Mouse (Mus musculus): ENCODE measurements around the gene Zfp276. TPM values are rescaled to one million over a fixed set of nuclear protein-coding genes. Genes with fewer than 3 reads are reported as not detected.

The Zfp276 gene
- polyA plus RNA-seq, 2 experiments = 19.9 to 44.2 TPM

DNA sequence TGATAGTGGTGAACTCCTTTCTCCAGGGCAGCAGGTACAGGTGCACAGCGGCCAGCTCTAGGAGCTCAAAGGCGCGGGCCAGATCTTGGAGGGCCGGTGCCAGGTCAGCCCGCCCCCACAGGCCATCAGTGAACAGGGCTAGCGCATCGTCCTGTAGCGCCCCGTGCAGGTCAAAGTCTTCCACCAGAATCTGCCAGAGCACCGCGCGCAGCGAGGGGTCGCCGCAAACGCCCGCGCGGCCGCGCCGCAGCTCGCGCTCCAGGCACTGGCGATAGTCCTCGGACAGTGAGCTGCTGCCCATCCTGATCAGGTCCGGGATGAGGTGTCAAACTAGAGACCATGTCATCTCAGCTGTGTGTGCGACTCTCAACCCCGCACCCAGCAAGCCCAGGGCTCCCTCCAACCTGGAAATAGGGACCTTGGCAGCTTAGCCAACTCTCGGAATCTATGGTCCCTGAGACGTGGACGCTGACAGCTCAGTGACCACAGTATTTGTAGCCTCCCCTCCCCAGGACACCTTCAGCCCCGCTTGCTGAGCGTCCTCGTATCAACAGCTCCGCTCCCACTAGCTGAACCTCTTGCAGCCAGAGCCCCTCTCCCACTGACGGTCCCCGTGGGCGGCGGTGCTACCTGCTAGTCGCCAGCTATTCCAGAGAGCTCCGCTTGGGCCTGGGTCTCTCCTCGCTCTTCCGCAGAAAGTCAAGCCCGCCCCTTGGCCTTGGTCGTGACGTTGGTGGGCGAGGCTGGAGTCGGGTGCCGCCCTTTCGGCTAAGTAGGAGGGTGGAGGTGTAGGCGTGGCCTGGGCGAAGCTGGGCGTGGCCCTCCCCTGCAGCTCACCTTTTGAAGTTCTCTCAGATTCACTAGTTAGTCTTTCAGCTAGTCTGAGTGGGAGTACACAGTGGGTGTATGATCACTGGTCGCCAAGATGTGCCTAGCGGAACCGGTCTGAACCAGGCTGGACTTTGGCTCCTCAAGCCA, 18.2 kb upstream of the Zfp276 start, which contains the start of gene Spata2l:
Gene Spata2l, minus strand, starts transcription at position 714 of the 978 bp plus-strand sequence.
- H3K4me3 ChIP-seq (replicated peaks; ENCODE audit: low read length) = peak within 1 kb of the TSS; percentile 40
- ATAC-seq (ENCODE audit: low FRiP score, low read depth) (peak; percentile 90), DNase-seq (ENCODE audit: low spot score) (peak; percentile 85)
- H3K9ac ChIP-seq (ENCODE audit: low read depth, low read length, severe bottlenecking) = peak within 1 kb of the TSS; percentile 28
- TF ChIP-seq POLR2A (IDR thresholded peaks at IDR 0.05; ENCODE audit: borderline replicate concordance, extremely low read depth, insufficient read depth, insufficient read length) = no peak
- H3K4me1 ChIP-seq (ENCODE audit: control insufficient read depth, insufficient read depth, low read length) = 0 out of 2 replicates have a peak, but pooled peaks cover 8% of the 10 kb centered on the region
- no peaks in the 10 kb centered on the region for H3K9me3 ChIP-seq (ENCODE audit: control insufficient read depth, low read length)
- H3K27me3 ChIP-seq (ENCODE audit: control insufficient read depth, insufficient read depth, low read length) = peaks cover 16% of the 10 kb centered on the region
- H3K27ac ChIP-seq (replicated peaks; ENCODE audit: low read depth, low read length) = no peak within 1 kb of the TSS
- H3K36me3 ChIP-seq (ENCODE audit: control insufficient read depth, insufficient read depth, low read length) = no peaks in the 10 kb centered on the region
- H3K4me2 ChIP-seq (replicated peaks; ENCODE audit: low read depth, low read length, severe bottlenecking) = peak within 1 kb of the TSS; percentile 63
- WGBS = 2% methylated on average over 54 of the region's 57 CpGs

DNA sequence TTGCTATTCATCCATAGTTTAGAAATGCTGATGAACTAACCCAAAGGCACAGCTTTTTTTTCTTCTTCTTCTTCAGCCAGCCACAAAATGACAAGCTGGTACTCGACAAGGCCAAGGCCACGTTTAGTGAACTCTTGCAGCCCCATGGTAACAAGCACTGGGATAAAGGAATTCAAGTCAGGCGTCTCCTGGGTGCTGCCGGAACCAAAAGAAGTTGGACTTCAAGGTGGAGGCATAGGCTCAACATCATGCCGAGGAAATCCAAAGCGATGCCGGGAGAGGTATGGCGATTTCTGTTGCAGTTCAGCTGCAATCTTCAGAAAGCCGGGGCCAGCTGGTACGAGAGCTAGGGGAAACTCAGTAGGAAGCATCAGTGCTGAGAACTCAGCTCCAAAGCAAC, 14.6 kb upstream of the Zfp276 start:
- Histone ChIP-seq H3K27me3 (ENCODE audit: control insufficient read depth, insufficient read depth, low read length) (peaks cover 16% of the 10 kb centered on the region), H3K27ac (replicated peaks; ENCODE audit: low read depth, low read length) (no peak overlapping the region), H3K9me3 (ENCODE audit: control insufficient read depth, low read length) (no peaks in the 10 kb centered on the region), H3K36me3 (ENCODE audit: control insufficient read depth, insufficient read depth, low read length) (peaks cover 27% of the 10 kb centered on the region), H3K4me1 (ENCODE audit: control insufficient read depth, insufficient read depth, low read length) (0 out of 2 replicates have a peak, but pooled peaks cover 8% of the 10 kb centered on the region), H3K4me2 (replicated peaks; ENCODE audit: low read depth, low read length, severe bottlenecking) (no peak overlapping the region), H3K9ac (ENCODE audit: low read depth, low read length, severe bottlenecking) (no peak overlapping the region), H3K4me3 (replicated peaks; ENCODE audit: low read length) (no peak overlapping the region)
- WGBS = 88% methylated on average over 10 of the region's 10 CpGs
- ATAC-seq (ENCODE audit: low FRiP score, low read depth) (no peak), DNase-seq (ENCODE audit: low spot score) (no peak)
- TF ChIP-seq POLR2A (IDR thresholded peaks at IDR 0.05; ENCODE audit: borderline replicate concordance, extremely low read depth, insufficient read depth, insufficient read length) = no peak

DNA sequence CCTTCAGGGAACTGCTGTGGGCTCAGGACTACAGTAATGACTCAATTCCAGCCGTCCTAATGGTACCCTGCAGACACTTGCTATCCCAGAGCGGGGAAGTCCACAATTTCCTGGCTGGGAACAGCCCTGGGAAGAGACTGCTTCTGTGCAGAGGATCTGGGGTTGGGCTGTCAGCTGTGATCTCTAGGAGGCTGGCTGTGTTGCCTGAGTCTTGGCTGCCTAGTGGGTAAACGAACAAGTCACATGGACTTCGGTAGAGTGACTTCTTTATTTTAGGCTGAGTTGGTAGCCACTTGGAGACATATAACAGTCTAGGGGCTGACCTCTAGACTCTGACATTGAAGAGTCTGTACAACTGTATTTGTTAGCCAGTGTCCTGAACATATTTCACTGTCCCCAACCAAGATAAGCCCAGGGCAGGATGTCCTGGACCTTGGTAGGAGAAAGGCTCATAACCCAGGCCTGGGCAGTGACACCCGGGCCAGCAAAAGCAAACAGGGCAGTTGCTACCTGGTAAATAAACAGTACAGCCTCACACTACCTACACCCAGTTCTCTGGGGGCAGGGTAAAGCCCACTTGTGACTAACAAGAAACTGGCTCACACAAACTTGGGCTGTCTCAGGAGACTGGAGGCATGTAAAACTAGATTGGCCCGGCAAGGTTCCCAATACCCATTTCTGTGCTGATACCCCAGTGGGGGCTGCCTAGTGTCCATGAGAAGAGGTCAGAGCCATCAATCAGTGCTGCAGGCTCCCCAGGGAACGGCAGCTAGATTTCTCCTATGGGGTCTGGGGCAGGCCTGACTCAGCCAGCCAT, 11.7 kb upstream of the Zfp276 start:
- no peak for TF ChIP-seq POLR2A (IDR thresholded peaks at IDR 0.05; ENCODE audit: borderline replicate concordance, extremely low read depth, insufficient read depth, insufficient read length)
- no peaks in the 10 kb centered on the region for H3K4me1 ChIP-seq (ENCODE audit: control insufficient read depth, insufficient read depth, low read length)
- H3K4me2 ChIP-seq (replicated peaks; ENCODE audit: low read depth, low read length, severe bottlenecking) = no peak overlapping the region
- H3K27ac ChIP-seq (replicated peaks; ENCODE audit: low read depth, low read length) = no peak overlapping the region
- no peaks in the 10 kb centered on the region for H3K9me3 ChIP-seq (ENCODE audit: control insufficient read depth, low read length)
- no peak for DNase-seq (ENCODE audit: low spot score)
- H3K36me3 ChIP-seq (ENCODE audit: control insufficient read depth, insufficient read depth, low read length) = peaks cover 54% of the 10 kb centered on the region
- H3K9ac ChIP-seq (ENCODE audit: low read depth, low read length, severe bottlenecking) = no peak overlapping the region
- H3K4me3 ChIP-seq (replicated peaks; ENCODE audit: low read length) = no peak overlapping the region
- 89% methylated on average over 7 of the region's 7 CpGs for WGBS
- ATAC-seq (ENCODE audit: low FRiP score, low read depth) = no peak
- no peaks in the 10 kb centered on the region for H3K27me3 ChIP-seq (ENCODE audit: control insufficient read depth, insufficient read depth, low read length)

DNA sequence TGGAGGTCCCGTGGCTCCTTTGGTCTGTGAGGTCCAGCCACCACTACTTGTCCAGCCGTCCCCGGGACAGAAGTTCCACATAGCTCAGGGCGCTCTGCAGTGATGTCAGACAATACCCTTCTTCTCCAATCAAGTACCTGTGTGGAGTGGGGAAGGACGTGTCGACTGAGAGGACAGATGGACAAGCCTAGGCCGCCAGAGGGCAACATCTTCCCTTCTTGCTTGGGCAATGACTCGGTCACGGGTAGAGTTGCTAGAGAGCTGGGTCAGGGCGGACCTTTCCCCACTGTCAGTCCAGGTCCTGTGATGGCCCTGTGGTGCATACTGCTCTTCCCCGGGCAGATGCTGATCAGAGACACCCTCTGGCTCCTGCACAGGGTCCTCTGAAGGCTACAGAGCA, 10.9 kb upstream of the Zfp276 start:
- Histone ChIP-seq H3K9ac (ENCODE audit: low read depth, low read length, severe bottlenecking) (no peak overlapping the region), H3K36me3 (ENCODE audit: control insufficient read depth, insufficient read depth, low read length) (peaks cover 61% of the 10 kb centered on the region)
- no peak for ATAC-seq (ENCODE audit: low FRiP score, low read depth)

DNA sequence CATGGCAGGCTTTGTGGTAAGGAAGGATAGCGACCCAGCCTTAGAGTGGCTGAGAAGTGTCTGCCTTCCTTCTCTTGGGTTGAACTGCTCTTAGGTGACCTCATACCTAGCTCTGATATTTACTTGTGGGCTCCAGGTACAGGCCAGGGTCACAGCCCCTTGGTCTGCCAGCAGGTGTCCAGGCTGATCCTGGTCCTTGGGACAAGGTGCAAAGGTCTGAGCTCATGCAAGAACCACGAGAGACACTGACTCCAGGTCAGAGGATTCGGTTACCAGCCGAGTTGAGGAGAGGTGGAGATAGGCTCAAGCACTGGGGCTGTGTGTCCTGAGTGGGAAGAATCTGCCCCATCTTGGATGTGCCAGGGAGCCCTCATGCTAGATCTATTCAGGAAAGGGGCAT, 9.6 kb upstream of the Zfp276 start:
- WGBS = 88% methylated on average over 4 of the region's 4 CpGs
- no peak overlapping the region for H3K4me3 ChIP-seq (replicated peaks; ENCODE audit: low read length)
- H3K36me3 ChIP-seq (ENCODE audit: control insufficient read depth, insufficient read depth, low read length) = peaks cover 75% of the 10 kb centered on the region
- H3K27ac ChIP-seq (replicated peaks; ENCODE audit: low read depth, low read length) = no peak overlapping the region
- no peaks in the 10 kb centered on the region for H3K27me3 ChIP-seq (ENCODE audit: control insufficient read depth, insufficient read depth, low read length)
- TF ChIP-seq POLR2A (IDR thresholded peaks at IDR 0.05; ENCODE audit: borderline replicate concordance, extremely low read depth, insufficient read depth, insufficient read length) = no peak
- ATAC-seq (ENCODE audit: low FRiP score, low read depth) (no peak), DNase-seq (ENCODE audit: low spot score) (no peak)
- no peak overlapping the region for H3K4me2 ChIP-seq (replicated peaks; ENCODE audit: low read depth, low read length, severe bottlenecking)
- H3K9me3 ChIP-seq (ENCODE audit: control insufficient read depth, low read length) = no peaks in the 10 kb centered on the region
- H3K9ac ChIP-seq (ENCODE audit: low read depth, low read length, severe bottlenecking) = no peak overlapping the region
- no peaks in the 10 kb centered on the region for H3K4me1 ChIP-seq (ENCODE audit: control insufficient read depth, insufficient read depth, low read length)

More for the DNA sequence above, 10.9 kb upstream of the Zfp276 start:
- WGBS = 77% methylated on average over 11 of the region's 11 CpGs
- TF ChIP-seq POLR2A (IDR thresholded peaks at IDR 0.05; ENCODE audit: borderline replicate concordance, extremely low read depth, insufficient read depth, insufficient read length) = no peak
- H3K9me3 ChIP-seq (ENCODE audit: control insufficient read depth, low read length) = no peaks in the 10 kb centered on the region
- H3K27ac ChIP-seq (replicated peaks; ENCODE audit: low read depth, low read length) = no peak overlapping the region
- H3K4me2 ChIP-seq (replicated peaks; ENCODE audit: low read depth, low read length, severe bottlenecking) = no peak overlapping the region
- H3K4me3 ChIP-seq (replicated peaks; ENCODE audit: low read length) = no peak overlapping the region
- no peaks in the 10 kb centered on the region for H3K4me1 ChIP-seq (ENCODE audit: control insufficient read depth, insufficient read depth, low read length)
- no peaks in the 10 kb centered on the region for H3K27me3 ChIP-seq (ENCODE audit: control insufficient read depth, insufficient read depth, low read length)
- no peak for DNase-seq (ENCODE audit: low spot score)
